Mouse (Mus musculus): ENCODE data around the gene Mapt. TPM values are rescaled to one million over a fixed set of nuclear protein-coding genes. Genes with fewer than 3 reads are reported as not detected.
"Not testable (repeated sequence)": the region's sequence is repeated elsewhere in the genome, so short reads cannot be mapped to it uniquely, and the experiment has no call there.

Gene Mapt
- polyA plus RNA-seq, 1 experiment from 2014 or later = 11.8 TPM

GRCm38 (mm10) chr11:104245478-104245877 is 14.3 kb downstream of the Mapt start:
- H3K9ac ChIP-seq (ENCODE audit: low read length); H3K27me3 ChIP-seq (ENCODE audit: control insufficient read depth, insufficient read depth, low read depth, low read length); H3K27ac ChIP-seq (ENCODE audit: low read length); H3K9me3 ChIP-seq (ENCODE audit: control insufficient read depth, low read length); H3K4me1 ChIP-seq (replicated peaks; ENCODE audit: control insufficient read depth, insufficient read depth, low read length); H3K4me2 ChIP-seq (ENCODE audit: low read depth, low read length); ATAC-seq (ENCODE audit: low read depth); H3K4me3 ChIP-seq (ENCODE audit: low read length); H3K36me3 ChIP-seq (ENCODE audit: control insufficient read depth, insufficient read depth, low read length): not testable (repeated sequence)
- WGBS = 70% methylated on average over 6 of the region's 6 CpGs

DNA sequence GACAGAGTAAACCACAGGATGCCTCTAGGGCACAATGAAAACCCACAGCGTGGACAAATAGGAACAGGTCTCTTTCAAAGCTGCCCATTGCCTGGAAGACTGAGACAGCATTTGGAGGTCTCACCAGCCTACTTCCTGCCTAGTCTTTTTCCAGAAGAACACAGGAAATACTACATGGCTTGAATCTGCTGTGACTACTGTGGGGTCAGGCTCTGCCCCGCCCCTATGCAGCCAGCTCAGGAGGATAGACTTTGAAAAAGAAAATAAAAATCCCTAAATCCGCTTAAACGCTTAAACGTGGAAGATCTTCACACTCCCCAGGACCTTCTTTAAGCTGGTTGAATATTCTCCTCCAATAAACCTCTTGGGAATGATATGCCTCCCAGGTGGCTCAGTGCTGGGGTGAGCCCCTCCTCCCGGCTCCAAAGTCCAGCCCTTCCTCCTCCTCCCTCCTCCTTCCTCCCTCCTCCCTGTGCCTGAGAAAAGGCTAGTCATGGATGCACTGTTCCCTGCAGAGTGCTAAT is 15.0 kb downstream of the Mapt start:
- Histone ChIP-seq H3K4me1 (replicated peaks; ENCODE audit: control insufficient read depth, insufficient read depth, low read length) (peaks cover 9% of the 10 kb centered on the region), H3K27ac (ENCODE audit: low read length) (peak overlapping the region; percentile 87), H3K9me3 (ENCODE audit: control insufficient read depth, low read length) (no peaks in the 10 kb centered on the region), H3K9ac (ENCODE audit: low read length) (no peak overlapping the region), H3K27me3 (ENCODE audit: control insufficient read depth, insufficient read depth, low read depth, low read length) (no peaks in the 10 kb centered on the region), H3K36me3 (ENCODE audit: control insufficient read depth, insufficient read depth, low read length) (no peaks in the 10 kb centered on the region), H3K4me3 (ENCODE audit: low read length) (no peak overlapping the region), H3K4me2 (ENCODE audit: low read depth, low read length) (peak overlapping the region; percentile 42)
- ATAC-seq (ENCODE audit: low read depth) = peak; percentile 71
- WGBS = 8% methylated on average over 6 of the region's 6 CpGs

DNA sequence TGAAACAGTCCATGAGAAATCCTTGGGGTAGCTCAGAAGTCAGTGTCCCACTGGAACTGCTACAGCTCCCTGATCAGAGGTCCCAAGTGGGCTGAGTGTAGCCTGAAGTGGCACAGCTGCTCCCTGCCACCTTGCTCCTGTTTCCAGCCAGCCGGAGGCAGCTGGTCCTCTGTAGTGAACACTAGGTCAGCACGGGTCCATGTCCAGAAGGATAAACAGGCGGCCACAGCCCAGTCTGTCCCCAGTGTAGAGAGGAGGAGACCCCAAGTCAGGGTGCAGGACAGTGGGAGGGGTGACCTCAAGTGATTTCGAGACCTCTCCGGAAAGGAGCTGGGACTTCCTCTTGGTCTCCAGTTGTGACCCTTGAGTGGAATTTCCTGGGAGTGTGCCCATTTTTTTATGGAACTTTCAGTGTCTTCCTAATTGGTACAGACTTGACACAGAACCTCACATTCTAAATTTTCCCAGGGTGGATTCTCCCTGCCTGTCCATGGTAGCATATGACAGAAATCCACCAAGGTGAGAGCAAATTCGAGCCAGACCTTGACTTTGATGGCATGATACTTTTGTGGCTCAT is 16.0 kb downstream of the Mapt start:
- Histone ChIP-seq H3K9me3 (ENCODE audit: control insufficient read depth, low read length) (no peaks in the 10 kb centered on the region), H3K27me3 (ENCODE audit: control insufficient read depth, insufficient read depth, low read depth, low read length) (no peaks in the 10 kb centered on the region), H3K27ac (ENCODE audit: low read length) (peak overlapping the region; percentile 87), H3K36me3 (ENCODE audit: control insufficient read depth, insufficient read depth, low read length) (no peaks in the 10 kb centered on the region), H3K4me1 (replicated peaks; ENCODE audit: control insufficient read depth, insufficient read depth, low read length) (peaks cover 9% of the 10 kb centered on the region), H3K4me2 (ENCODE audit: low read depth, low read length) (no peak overlapping the region; the same call in 1 of the 2 replicates), H3K9ac (ENCODE audit: low read length) (no peak overlapping the region), H3K4me3 (ENCODE audit: low read length) (no peak overlapping the region)
- peak; percentile 97 for ATAC-seq (ENCODE audit: low read depth)
- WGBS = 39% methylated on average over 6 of the region's 6 CpGs

DNA sequence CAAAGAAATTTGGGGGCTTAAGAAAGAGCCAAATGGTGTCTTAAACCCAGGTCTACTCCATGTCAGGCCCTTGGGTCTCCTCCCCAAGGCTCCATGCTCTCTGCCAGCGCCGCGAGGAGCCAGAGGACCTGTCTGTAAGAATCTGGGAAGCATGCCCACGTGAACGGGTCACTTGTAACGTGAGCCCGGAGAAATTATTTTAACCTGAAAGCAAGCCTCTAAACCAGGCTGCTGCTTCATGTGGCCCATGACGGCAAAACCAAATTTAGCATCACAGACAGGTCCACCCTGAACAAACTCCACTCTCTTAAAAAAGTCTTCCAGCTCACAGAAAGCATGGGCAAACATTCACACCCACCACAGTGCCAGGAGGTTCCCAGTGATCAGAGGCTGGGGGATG is 18.2 kb downstream of the Mapt start:
- H3K9ac ChIP-seq (ENCODE audit: low read length) = no peak overlapping the region
- no peaks in the 10 kb centered on the region for H3K36me3 ChIP-seq (ENCODE audit: control insufficient read depth, insufficient read depth, low read length)
- ATAC-seq (ENCODE audit: low read depth) = no peak
- 63% methylated on average over 8 of the region's 8 CpGs for WGBS
- H3K27me3 ChIP-seq (ENCODE audit: control insufficient read depth, insufficient read depth, low read depth, low read length) = no peaks in the 10 kb centered on the region
- no peak overlapping the region for H3K27ac ChIP-seq (ENCODE audit: low read length)
- peaks cover 9% of the 10 kb centered on the region for H3K4me1 ChIP-seq (replicated peaks; ENCODE audit: control insufficient read depth, insufficient read depth, low read length)
- no peaks in the 10 kb centered on the region for H3K9me3 ChIP-seq (ENCODE audit: control insufficient read depth, low read length)
- no peak overlapping the region for H3K4me3 ChIP-seq (ENCODE audit: low read length)
- no peak overlapping the region for H3K4me2 ChIP-seq (ENCODE audit: low read depth, low read length)

- no peak for ATAC-seq (ENCODE audit: low read depth)
- H3K4me2 ChIP-seq (ENCODE audit: low read depth, low read length) = no peak overlapping the region
- peaks cover 7% of the 10 kb centered on the region for H3K4me1 ChIP-seq (replicated peaks; ENCODE audit: control insufficient read depth, insufficient read depth, low read length)
- WGBS = 62% methylated on average over 6 of the region's 6 CpGs
- H3K36me3 ChIP-seq (ENCODE audit: control insufficient read depth, insufficient read depth, low read length) = no peaks in the 10 kb centered on the region
- no peak overlapping the region for H3K9ac ChIP-seq (ENCODE audit: low read length)
- no peak overlapping the region for H3K27ac ChIP-seq (ENCODE audit: low read length)
- H3K27me3 ChIP-seq (ENCODE audit: control insufficient read depth, insufficient read depth, low read depth, low read length) = no peaks in the 10 kb centered on the region
- H3K9me3 ChIP-seq (ENCODE audit: control insufficient read depth, low read length) = no peaks in the 10 kb centered on the region
- no peak overlapping the region for H3K4me3 ChIP-seq (ENCODE audit: low read length)
These were observed 19.9 kb downstream of the Mapt start for GRCm38 (mm10) chr11:104251121-104251520.

- ATAC-seq (ENCODE audit: low read depth) = no peak
- H3K27me3 ChIP-seq (ENCODE audit: control insufficient read depth, insufficient read depth, low read depth, low read length) = no peaks in the 10 kb centered on the region
These were observed 20.9 kb downstream of the Mapt start for GRCm38 (mm10) chr11:104252094-104252493.

GRCm38 (mm10) chr11:104254408-104255039 is 23.3 kb downstream of the Mapt start:
- WGBS = 76% methylated on average over 10 of the region's 10 CpGs
- Histone ChIP-seq H3K4me1 (replicated peaks; ENCODE audit: control insufficient read depth, insufficient read depth, low read length) (no peaks in the 10 kb centered on the region), H3K4me2 (ENCODE audit: low read depth, low read length) (no peak overlapping the region), H3K9ac (ENCODE audit: low read length) (no peak overlapping the region), H3K27ac (ENCODE audit: low read length) (no peak overlapping the region), H3K27me3 (ENCODE audit: control insufficient read depth, insufficient read depth, low read depth, low read length) (no peaks in the 10 kb centered on the region), H3K36me3 (ENCODE audit: control insufficient read depth, insufficient read depth, low read length) (no peaks in the 10 kb centered on the region), H3K9me3 (ENCODE audit: control insufficient read depth, low read length) (no peaks in the 10 kb centered on the region), H3K4me3 (ENCODE audit: low read length) (no peak overlapping the region)
- no peak for ATAC-seq (ENCODE audit: low read depth)

More at GRCm38 (mm10) chr11:104252094-104252493, 20.9 kb downstream of the Mapt start:
- no peak overlapping the region for H3K27ac ChIP-seq (ENCODE audit: low read length)
- H3K4me2 ChIP-seq (ENCODE audit: low read depth, low read length) = no peak overlapping the region
- 0 out of 2 replicates have a peak, but pooled peaks cover 2% of the 10 kb centered on the region for H3K4me1 ChIP-seq (replicated peaks; ENCODE audit: control insufficient read depth, insufficient read depth, low read length)
- no peaks in the 10 kb centered on the region for H3K36me3 ChIP-seq (ENCODE audit: control insufficient read depth, insufficient read depth, low read length)
- no peaks in the 10 kb centered on the region for H3K9me3 ChIP-seq (ENCODE audit: control insufficient read depth, low read length)
- no peak overlapping the region for H3K9ac ChIP-seq (ENCODE audit: low read length)
- H3K4me3 ChIP-seq (ENCODE audit: low read length) = no peak overlapping the region
- whole genome bisulfite sequencing = 59% methylated on average over 3 of the region's 3 CpGs

DNA sequence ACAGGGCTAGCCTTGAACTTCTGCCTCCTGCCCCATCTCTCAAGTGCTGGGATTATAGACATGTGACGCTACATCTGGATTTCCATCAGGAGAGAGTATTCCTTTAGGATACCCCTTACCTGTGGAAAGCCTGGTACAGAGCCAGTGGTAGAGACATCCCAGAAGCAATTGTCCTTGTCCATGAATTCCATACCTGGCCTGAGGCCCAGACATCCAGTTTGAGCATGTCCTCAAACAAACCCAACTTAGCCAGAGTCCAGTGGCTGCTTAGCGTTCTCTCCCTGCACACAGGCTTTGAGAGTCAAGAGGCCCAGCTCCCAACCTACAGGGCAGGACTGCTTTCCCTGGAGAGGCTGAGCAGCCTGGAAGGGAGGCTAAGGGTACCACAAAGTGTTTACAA is 25.0 kb downstream of the Mapt start:
- no peak for ATAC-seq (ENCODE audit: low read depth)
- WGBS = 78% methylated on average over 2 of the region's 2 CpGs
- no peaks in the 10 kb centered on the region for H3K27me3 ChIP-seq (ENCODE audit: control insufficient read depth, insufficient read depth, low read depth, low read length)

DNA sequence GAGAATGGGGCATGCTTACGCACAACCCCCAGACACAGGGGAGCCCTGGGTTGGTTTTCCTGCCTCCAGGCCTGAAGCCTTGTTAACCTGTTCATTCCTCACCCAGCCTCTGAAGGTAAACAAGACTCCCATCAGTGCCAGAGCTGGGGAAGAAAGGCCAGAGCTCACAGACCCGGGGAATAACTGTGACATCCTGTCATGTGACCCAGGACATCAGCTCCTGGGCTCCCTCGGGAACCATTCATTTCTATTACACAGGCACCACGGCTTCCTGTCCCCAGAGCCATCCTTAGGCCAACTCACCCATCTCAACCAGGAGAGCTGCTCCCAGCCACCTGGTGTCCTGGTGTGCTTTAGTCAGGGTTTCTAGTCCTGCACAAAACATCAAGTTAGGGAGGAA is 27.8 kb downstream of the Mapt start:
- no peak for ATAC-seq (ENCODE audit: low read depth)
- 41% methylated on average over 4 of the region's 4 CpGs for WGBS

More for the DNA sequence above, 25.0 kb downstream of the Mapt start:
- Histone ChIP-seq H3K4me1 (replicated peaks; ENCODE audit: control insufficient read depth, insufficient read depth, low read length) (no peaks in the 10 kb centered on the region), H3K4me3 (ENCODE audit: low read length) (no peak overlapping the region), H3K4me2 (ENCODE audit: low read depth, low read length) (no peak overlapping the region), H3K36me3 (ENCODE audit: control insufficient read depth, insufficient read depth, low read length) (no peaks in the 10 kb centered on the region), H3K27ac (ENCODE audit: low read length) (no peak overlapping the region), H3K9ac (ENCODE audit: low read length) (no peak overlapping the region), H3K9me3 (ENCODE audit: control insufficient read depth, low read length) (no peaks in the 10 kb centered on the region)

More for the DNA sequence above, 27.8 kb downstream of the Mapt start:
- Histone ChIP-seq H3K9me3 (ENCODE audit: control insufficient read depth, low read length) (no peaks in the 10 kb centered on the region), H3K4me2 (ENCODE audit: low read depth, low read length) (no peak overlapping the region), H3K9ac (ENCODE audit: low read length) (no peak overlapping the region), H3K4me3 (ENCODE audit: low read length) (no peak overlapping the region), H3K4me1 (replicated peaks; ENCODE audit: control insufficient read depth, insufficient read depth, low read length) (no peaks in the 10 kb centered on the region), H3K27ac (ENCODE audit: low read length) (no peak overlapping the region), H3K36me3 (ENCODE audit: control insufficient read depth, insufficient read depth, low read length) (no peaks in the 10 kb centered on the region), H3K27me3 (ENCODE audit: control insufficient read depth, insufficient read depth, low read depth, low read length) (no peaks in the 10 kb centered on the region)

All from lung, embryonic 16.5 days (tissue).